Mouse (Mus musculus) forebrain, postnatal 0 days (tissue): ENCODE measurements around the gene Ptn. TPM values are rescaled to one million over a fixed set of nuclear protein-coding genes. Genes with fewer than 3 reads are reported as not detected.
A peak's percentile ranks its signal among the peaks of the same experiment; 100 is the strongest.

Experiments used
- ATAC-seq: fragments of 200-750 bp; cut with Nextera tagmentation; 2 replicates; pipeline ENCODE4 v1.8.0; 2017; ENCODE audit warnings: mild to moderate bottlenecking, moderate library complexity
- DNase-seq: peaks from one replicate; pipeline ENCODE4 v3.0.0-alpha.2; 2015
- H3K27ac ChIP-seq: fragments of 300-500 bp; sonication (generic); 2 replicates; pipeline ENCODE4 v1.5.1; 2014; ENCODE audit warnings: low read depth, mild to moderate bottlenecking, antibody characterized with exemption, low read length, moderate library complexity, mixed read lengths
- H3K27me3 ChIP-seq: fragments of 300-500 bp; sonication (generic); 2 replicates; pipeline ENCODE4 v1.6.1; 2014; ENCODE audit warnings: mild to moderate bottlenecking, low read length, mixed read lengths; ENCODE audit not compliant: insufficient read depth
- H3K36me3 ChIP-seq: fragments of 300-500 bp; sonication (generic); 2 replicates; pipeline ENCODE4 v1.6.1; 2014; ENCODE audit warnings: mild to moderate bottlenecking, moderate library complexity; ENCODE audit not compliant: insufficient read depth
- H3K4me1 ChIP-seq: fragments of 300-500 bp; sonication (generic); 2 replicates; pipeline ENCODE4 v1.6.1; 2014; ENCODE audit warnings: antibody characterized with exemption; ENCODE audit not compliant: insufficient read depth
- H3K4me2 ChIP-seq: fragments of 300-500 bp; sonication (generic); 2 replicates; pipeline ENCODE4 v1.6.1; 2014; ENCODE audit warnings: low read depth, mild to moderate bottlenecking, moderate library complexity
- H3K4me3 ChIP-seq: fragments of 300-500 bp; sonication (generic); 2 replicates; pipeline ENCODE4 v1.5.1; 2014; ENCODE audit warnings: low read depth, low read length, mixed read lengths
- H3K9ac ChIP-seq: fragments of 300-500 bp; sonication (generic); 2 replicates; pipeline ENCODE4 v1.6.1; 2014; ENCODE audit warnings: mild to moderate bottlenecking
- H3K9me3 ChIP-seq: fragments of 300-500 bp; sonication (generic); 2 replicates; pipeline ENCODE4 v1.6.1; 2016; ENCODE audit warnings: low read length
- CTCF ChIP-seq: sonication (generic); IDR thresholded peaks from 2 replicates; pipeline ENCODE4 v1.5.1; 2016; ENCODE audit warnings: antibody characterized with exemption, control low read depth, low read depth
- WGBS: fragments of 180-500 bp; shearing (Covaris S2); extraction: QIAGEN DNeasy Blood & Tissue Kit; methylation state at CpG from one replicate; pipeline ENCODE4 v1.1.7; 2014; 5-methylcytosine and 5-hydroxymethylcytosine counted together
- polyA plus RNA-seq: library from polyadenylated mRNA; unstranded; fragments of >200 nt; fragmentation: Nextera tagmentation; extraction: Ambion mirVana; gene quantifications from 2 replicates; pipeline ENCODE4 v1.2.1, GENCODE M21; 2015
- total RNA-seq: library from RNA; depleted of rRNA; stranded (reverse); fragments of >200 nt; gene quantifications from 2 replicates; pipeline ENCODE4 v1.2.3, GENCODE M21; 2014

Gene Ptn
- total and polyA plus RNA-seq, 2 experiments from 2014 or later, result 598 to 916 TPM

GRCm38 (mm10) chr6:36815992-36816391 lies 6.0 kb upstream of the Ptn start:
- DNase-seq (no peak), ATAC-seq (no peak)
- Histone ChIP-seq H3K27me3 (no peaks in the 10 kb centered on the region), H3K9ac (no peak overlapping the region), H3K36me3 (no peaks in the 10 kb centered on the region), H3K4me3 (no peak overlapping the region), H3K4me1 (0 out of 2 replicates have a peak, but pooled peaks cover 1% of the 10 kb centered on the region), H3K9me3 (no peaks in the 10 kb centered on the region), H3K4me2 (no peak overlapping the region), H3K27ac (peak overlapping the region; percentile 35; the same call in 1 of the 2 replicates)
- TF ChIP-seq CTCF, result no peak
- 53% methylated on average over 2 of the region's 2 CpGs for WGBS

GRCm38 (mm10) chr6:36812666-36813515 lies 2.9 kb upstream of the Ptn start:
- Histone ChIP-seq H3K4me1 (0 out of 2 replicates have a peak, but pooled peaks cover 5% of the 10 kb centered on the region), H3K4me2 (no peak overlapping the region), H3K36me3 (no peaks in the 10 kb centered on the region), H3K9me3 (no peaks in the 10 kb centered on the region), H3K27ac (no peak overlapping the region), H3K27me3 (no peaks in the 10 kb centered on the region), H3K9ac (no peak overlapping the region), H3K4me3 (no peak overlapping the region)
- TF ChIP-seq CTCF, result 0 out of 2 replicates have a peak, but pooled peaks have one; percentile 12
- 76% methylated on average over 7 of the region's 7 CpGs for WGBS
- no peak for DNase-seq
- no peak for ATAC-seq

GRCm38 (mm10) chr6:36810448-36810847 lies 428 bp upstream of the Ptn start:
- 3% methylated on average over 5 of the region's 5 CpGs for WGBS
- Histone ChIP-seq H3K27ac (peak overlapping the region; percentile 91), H3K9ac (peak overlapping the region; percentile 87), H3K27me3 (no peaks in the 10 kb centered on the region), H3K9me3 (no peaks in the 10 kb centered on the region), H3K4me2 (peak overlapping the region; percentile 54), H3K36me3 (no peaks in the 10 kb centered on the region), H3K4me1 (0 out of 2 replicates have a peak, but pooled peaks cover 5% of the 10 kb centered on the region), H3K4me3 (peak overlapping the region; percentile 61)
- no peak for TF ChIP-seq CTCF
- DNase-seq (no peak), ATAC-seq (peak; percentile 44)

- Histone ChIP-seq H3K4me2 (peak overlapping the region; percentile 54), H3K27ac (peak overlapping the region; percentile 91), H3K4me3 (peak overlapping the region; percentile 61), H3K9ac (peak overlapping the region; percentile 87), H3K4me1 (0 out of 2 replicates have a peak, but pooled peaks cover 5% of the 10 kb centered on the region), H3K9me3 (no peaks in the 10 kb centered on the region), H3K27me3 (no peaks in the 10 kb centered on the region), H3K36me3 (no peaks in the 10 kb centered on the region)
- DNase-seq (peak; percentile 70), ATAC-seq (peak; percentile 56)
- 3% methylated on average over 7 of the region's 7 CpGs for WGBS
- no peak for TF ChIP-seq CTCF
Measured at GRCm38 (mm10) chr6:36809311-36809726, 701 bp downstream of the Ptn start.

- Histone ChIP-seq H3K4me2 (peak overlapping the region; percentile 54), H3K4me3 (peak overlapping the region; percentile 61), H3K36me3 (peaks cover under 1% of the 10 kb centered on the region; the same call in 1 of the 2 replicates), H3K9me3 (no peaks in the 10 kb centered on the region), H3K27me3 (no peaks in the 10 kb centered on the region), H3K9ac (peak overlapping the region; percentile 87), H3K4me1 (0 out of 2 replicates have a peak, but pooled peaks cover 5% of the 10 kb centered on the region), H3K27ac (peak overlapping the region; percentile 91)
- WGBS, result 13% methylated on average over 7 of the region's 7 CpGs
- no peak for TF ChIP-seq CTCF
- DNase-seq, result no peak
- no peak for ATAC-seq
Measured at GRCm38 (mm10) chr6:36808306-36809058, 1.5 kb downstream of the Ptn start.

- DNase-seq (no peak), ATAC-seq (no peak)
- Histone ChIP-seq H3K9me3 (no peaks in the 10 kb centered on the region), H3K27me3 (no peaks in the 10 kb centered on the region), H3K36me3 (peaks cover 9% of the 10 kb centered on the region; the same call in 1 of the 2 replicates), H3K4me1 (0 out of 2 replicates have a peak, but pooled peaks cover 5% of the 10 kb centered on the region), H3K4me3 (peak overlapping the region; percentile 7; the same call in 1 of the 2 replicates), H3K4me2 (peak overlapping the region; percentile 20), H3K27ac (no peak overlapping the region; the same call in 1 of the 2 replicates), H3K9ac (no peak overlapping the region)
- TF ChIP-seq CTCF, result no peak
- 80% methylated on average over 6 of the region's 6 CpGs for WGBS
Measured at GRCm38 (mm10) chr6:36806906-36807305, 3.1 kb downstream of the Ptn start.
